Mouse (Mus musculus): ENCODE data around the gene Pdzk1. TPM values are rescaled to one million over a fixed set of nuclear protein-coding genes. Genes with fewer than 3 reads are reported as not detected.

The Pdzk1 gene
- polyA plus RNA-seq, 1 experiment from 2014 or later: 16.0 TPM

DNA sequence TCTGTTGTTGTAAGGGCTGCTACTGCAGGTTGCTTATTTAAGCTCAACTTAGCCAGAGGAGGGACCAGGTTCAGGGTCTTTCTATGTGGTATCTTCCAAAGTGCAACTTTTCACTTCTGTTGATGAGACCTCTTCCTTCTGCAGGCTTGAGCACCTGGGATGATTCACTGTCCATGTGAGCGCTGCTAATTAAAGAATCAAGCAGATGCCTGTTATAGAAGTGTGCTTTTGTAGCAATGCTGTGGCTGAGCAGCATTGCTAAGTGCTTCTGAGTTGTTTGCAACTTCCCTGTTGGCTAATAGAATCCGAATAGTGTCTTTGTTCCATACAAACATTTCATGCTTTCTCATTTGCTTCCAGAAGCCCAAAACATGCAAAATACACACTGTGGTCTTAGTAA is 41.2 kb downstream of the Pdzk1 start:
- Histone ChIP-seq H3K36me3 (peaks cover 27% of the 10 kb centered on the region), H3K9me3 (no peaks in the 10 kb centered on the region), H3K4me1 (replicated peaks) (0 out of 2 replicates have a peak, but pooled peaks cover 3% of the 10 kb centered on the region), H3K4me2 (replicated peaks) (no peak overlapping the region), H3K4me3 (replicated peaks) (no peak overlapping the region), H3K27me3 (replicated peaks) (no peaks in the 10 kb centered on the region), H3K27ac (no peak overlapping the region), H3K9ac (no peak overlapping the region)
- ATAC-seq: no peak
- 94% methylated on average over 2 of the region's 2 CpGs for WGBS

DNA sequence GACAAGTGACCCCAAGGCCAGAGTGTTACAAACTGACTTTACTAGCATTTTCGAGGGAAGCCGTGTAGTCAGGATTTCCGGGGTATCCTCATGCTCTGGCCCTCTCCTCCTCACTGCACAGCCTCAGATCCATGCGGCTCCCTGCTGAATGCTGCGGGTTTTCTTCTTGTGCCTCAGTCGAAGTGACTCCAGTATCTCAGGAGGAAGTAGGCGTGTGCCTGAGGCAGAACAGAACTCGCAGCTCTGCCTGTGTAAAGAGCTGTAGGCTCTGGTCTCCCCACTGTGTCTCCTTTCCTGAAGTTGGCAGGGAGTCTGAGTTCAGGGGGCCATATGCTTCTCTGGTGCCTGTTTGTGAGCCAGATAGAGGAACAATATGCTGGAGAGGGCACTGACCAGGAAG is 42.0 kb downstream of the Pdzk1 start:
- Histone ChIP-seq H3K36me3 (peaks cover 27% of the 10 kb centered on the region), H3K4me3 (replicated peaks) (no peak overlapping the region), H3K27ac (no peak overlapping the region), H3K9ac (no peak overlapping the region), H3K9me3 (no peaks in the 10 kb centered on the region), H3K4me2 (replicated peaks) (no peak overlapping the region), H3K27me3 (replicated peaks) (no peaks in the 10 kb centered on the region), H3K4me1 (replicated peaks) (0 out of 2 replicates have a peak, but pooled peaks cover 3% of the 10 kb centered on the region)
- WGBS: 88% methylated on average over 8 of the region's 8 CpGs
- no peak for ATAC-seq

DNA sequence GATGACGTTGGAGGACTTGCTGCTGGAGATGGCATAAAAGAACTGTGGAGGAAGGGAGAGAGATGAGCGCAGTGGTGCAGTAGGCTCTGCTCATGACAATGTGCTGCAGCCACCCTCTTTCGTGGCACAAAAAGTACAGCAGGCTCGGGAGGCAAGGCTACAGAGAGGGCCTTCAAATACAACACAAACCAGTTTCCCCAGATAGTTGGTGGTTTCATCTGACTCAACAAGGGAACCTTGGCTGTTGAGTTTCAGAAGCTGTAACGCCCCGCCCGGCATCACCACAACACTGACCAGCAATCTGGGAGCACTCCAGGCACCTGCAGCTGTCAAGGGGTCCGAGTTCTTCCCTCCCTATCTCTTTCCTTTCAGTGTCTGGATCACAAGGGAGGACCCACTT is 43.4 kb downstream of the Pdzk1 start:
- Histone ChIP-seq H3K4me1 (replicated peaks) (0 out of 2 replicates have a peak, but pooled peaks cover 3% of the 10 kb centered on the region), H3K9ac (no peak overlapping the region), H3K27ac (no peak overlapping the region), H3K4me2 (replicated peaks) (no peak overlapping the region), H3K27me3 (replicated peaks) (no peaks in the 10 kb centered on the region), H3K9me3 (no peaks in the 10 kb centered on the region), H3K36me3 (peaks cover 27% of the 10 kb centered on the region), H3K4me3 (replicated peaks) (no peak overlapping the region)
- 95% methylated on average over 8 of the region's 8 CpGs for WGBS
- ATAC-seq: no peak

DNA sequence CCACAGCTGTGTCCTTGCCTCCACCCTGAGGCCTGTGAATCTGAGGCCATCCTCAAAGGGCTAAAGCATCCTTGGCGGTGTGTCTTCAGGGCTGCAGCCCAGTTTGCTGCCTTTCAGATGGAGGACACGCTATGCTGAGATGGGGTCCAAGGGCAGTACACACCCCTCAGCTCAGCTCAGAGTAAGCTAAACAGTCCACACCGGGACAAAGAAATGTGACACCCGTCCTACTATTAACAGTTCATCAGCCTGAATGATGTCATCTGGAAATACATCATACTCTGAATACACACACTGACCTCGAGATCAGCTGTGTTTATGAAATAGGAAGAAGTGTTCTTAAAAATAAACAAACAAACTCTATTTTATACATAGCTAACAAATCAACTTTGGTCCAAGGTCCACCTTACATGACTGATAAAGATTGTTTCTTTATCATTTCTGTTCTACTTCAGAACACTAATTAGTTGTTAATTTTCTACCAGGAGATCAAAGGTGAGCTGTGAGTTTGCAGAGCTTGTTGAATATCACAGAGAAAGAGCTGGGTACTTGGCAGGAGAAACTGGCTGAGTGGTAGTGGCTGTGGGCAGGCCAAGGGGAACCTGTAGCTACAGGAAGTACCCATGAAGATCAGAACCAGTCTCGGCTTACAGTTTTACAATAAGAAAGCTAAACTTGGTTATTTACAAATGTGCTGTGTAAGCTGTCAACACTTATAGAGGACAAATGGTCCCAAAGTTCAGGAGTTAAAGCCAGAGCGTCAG is 45.9 kb downstream of the Pdzk1 start:
- Histone ChIP-seq H3K9ac (no peak overlapping the region), H3K9me3 (no peaks in the 10 kb centered on the region), H3K4me2 (replicated peaks) (no peak overlapping the region), H3K4me3 (replicated peaks) (no peak overlapping the region), H3K4me1 (replicated peaks) (0 out of 2 replicates have a peak, but pooled peaks cover 3% of the 10 kb centered on the region), H3K36me3 (peaks cover 21% of the 10 kb centered on the region), H3K27ac (peak overlapping the region; percentile 73), H3K27me3 (replicated peaks) (no peaks in the 10 kb centered on the region)
- ATAC-seq: peak; percentile 93
- 43% methylated on average over 7 of the region's 7 CpGs for WGBS

DNA sequence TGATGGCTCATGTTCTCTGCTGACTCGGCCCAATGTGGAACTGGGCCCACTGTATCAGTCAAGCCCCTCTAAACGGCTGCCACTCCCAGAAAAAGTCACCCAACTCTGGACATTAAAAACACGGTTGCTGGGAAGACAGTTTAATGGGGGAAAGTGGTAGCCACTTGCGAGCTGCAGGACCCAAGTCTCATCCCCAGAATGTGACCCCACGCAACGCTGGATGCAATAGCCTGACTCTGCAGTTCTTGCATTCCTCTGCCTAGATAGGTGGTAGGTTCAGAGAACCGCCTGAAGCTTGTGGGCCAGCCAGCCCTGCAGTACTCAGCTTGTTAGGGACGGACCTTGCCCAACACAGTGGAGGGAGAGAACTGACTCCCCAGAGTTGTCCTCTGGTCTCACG is 50.5 kb downstream of the Pdzk1 start:
- H3K27ac ChIP-seq: no peak overlapping the region
- 85% methylated on average over 9 of the region's 9 CpGs for WGBS
- no peak overlapping the region for H3K4me3 ChIP-seq (replicated peaks)
- H3K4me1 ChIP-seq (replicated peaks): 0 out of 2 replicates have a peak, but pooled peaks cover 3% of the 10 kb centered on the region
- no peak for ATAC-seq
- H3K9ac ChIP-seq: no peak overlapping the region
- no peaks in the 10 kb centered on the region for H3K27me3 ChIP-seq (replicated peaks)
- no peaks in the 10 kb centered on the region for H3K9me3 ChIP-seq
- peaks cover 12% of the 10 kb centered on the region; the same call in 1 of the 2 replicates for H3K36me3 ChIP-seq
- H3K4me2 ChIP-seq (replicated peaks): no peak overlapping the region

DNA sequence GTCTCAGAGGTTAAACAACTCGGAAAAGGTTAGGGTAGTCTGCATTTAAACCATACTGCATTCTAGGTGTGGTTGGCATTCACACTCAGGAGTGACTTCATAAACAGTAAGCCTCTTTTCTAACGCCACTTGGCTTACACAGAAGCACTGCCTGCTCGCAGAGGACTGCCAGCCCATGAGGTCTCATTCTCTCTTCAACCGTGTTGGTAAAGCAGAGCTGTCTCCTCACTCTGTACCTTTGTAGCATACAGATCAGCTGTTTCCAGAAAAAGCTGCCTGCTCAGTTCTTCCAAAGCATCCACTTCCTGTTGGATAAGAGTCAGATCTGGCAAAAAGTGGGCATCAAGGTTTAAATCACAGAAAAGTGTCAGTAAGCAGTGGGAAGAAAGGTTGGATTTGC is 51.3 kb downstream of the Pdzk1 start:
- Histone ChIP-seq H3K4me1 (replicated peaks) (no peaks in the 10 kb centered on the region), H3K4me3 (replicated peaks) (no peak overlapping the region), H3K27ac (no peak overlapping the region), H3K9ac (no peak overlapping the region), H3K27me3 (replicated peaks) (no peaks in the 10 kb centered on the region), H3K4me2 (replicated peaks) (no peak overlapping the region), H3K36me3 (peaks cover 12% of the 10 kb centered on the region; the same call in 1 of the 2 replicates), H3K9me3 (no peaks in the 10 kb centered on the region)
- WGBS: 84% methylated on average over 4 of the region's 4 CpGs
- ATAC-seq: no peak

DNA sequence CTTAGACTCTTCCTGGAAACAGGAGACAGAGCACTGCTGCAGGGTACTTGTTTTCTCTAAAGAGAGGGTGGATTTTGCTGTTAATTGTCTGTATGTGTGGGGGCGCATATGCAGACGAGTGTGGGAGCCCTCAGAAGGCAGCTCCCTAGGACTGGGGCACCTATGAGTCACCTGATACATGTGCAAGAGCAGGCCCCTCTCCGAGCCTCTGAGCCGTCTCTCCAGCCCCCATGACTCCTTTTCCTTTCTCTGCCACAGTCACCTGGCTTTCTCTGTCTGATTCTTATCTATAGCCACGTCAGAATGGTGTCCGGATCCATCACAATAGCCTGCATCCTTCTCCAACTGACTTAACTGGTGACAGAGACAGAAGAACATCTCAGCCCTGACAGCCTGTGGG is 52.5 kb downstream of the Pdzk1 start:
- H3K9ac ChIP-seq: no peak overlapping the region
- H3K4me3 ChIP-seq (replicated peaks): no peak overlapping the region
- H3K4me2 ChIP-seq (replicated peaks): no peak overlapping the region
- peaks cover 12% of the 10 kb centered on the region; the same call in 1 of the 2 replicates for H3K36me3 ChIP-seq
- WGBS: 92% methylated on average over 6 of the region's 6 CpGs
- H3K27me3 ChIP-seq (replicated peaks): no peaks in the 10 kb centered on the region
- H3K9me3 ChIP-seq: no peaks in the 10 kb centered on the region
- H3K27ac ChIP-seq: no peak overlapping the region
- ATAC-seq: no peak
- no peaks in the 10 kb centered on the region for H3K4me1 ChIP-seq (replicated peaks)

DNA sequence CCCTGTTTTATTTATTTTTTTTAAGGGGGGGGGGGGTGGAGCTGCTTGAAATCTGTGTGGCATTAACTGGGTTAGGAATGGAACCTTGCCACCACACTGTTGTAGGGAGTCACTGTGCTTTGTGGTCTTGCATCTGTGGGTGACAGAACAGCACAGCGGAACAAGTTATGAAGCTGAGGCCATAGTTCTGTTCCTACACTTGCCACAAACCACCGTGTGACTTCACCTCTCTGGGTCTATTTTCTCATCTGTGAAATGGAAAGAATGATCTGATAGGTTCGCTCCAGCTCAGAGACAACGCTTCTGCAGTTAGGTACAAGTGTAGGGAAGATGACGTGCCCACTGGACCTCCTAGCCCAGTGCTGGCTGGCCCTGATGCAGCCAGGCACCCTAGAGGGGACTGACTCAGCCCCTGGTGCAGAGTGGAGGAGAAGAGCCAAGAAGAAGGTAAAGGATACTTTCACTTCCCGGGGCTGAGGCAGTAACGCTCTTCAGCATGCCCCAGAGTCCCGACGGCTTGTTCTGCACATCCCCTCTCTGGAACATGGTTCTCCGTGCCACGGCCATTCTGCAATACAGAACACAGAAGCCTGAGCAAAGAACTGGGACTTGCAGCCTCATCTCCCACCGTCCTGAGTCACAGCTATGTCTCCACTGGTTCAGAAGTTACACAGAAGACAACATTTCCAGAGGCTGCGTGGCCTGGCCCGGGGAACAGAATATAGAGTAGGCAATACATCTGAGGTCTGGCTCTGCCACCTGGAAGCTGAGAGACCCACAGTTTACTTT is 53.2 kb downstream of the Pdzk1 start:
- no peak for ATAC-seq
- Histone ChIP-seq H3K27me3 (replicated peaks) (no peaks in the 10 kb centered on the region), H3K9ac (no peak overlapping the region), H3K36me3 (peaks cover 15% of the 10 kb centered on the region; the same call in 1 of the 2 replicates), H3K9me3 (no peaks in the 10 kb centered on the region), H3K4me3 (replicated peaks) (no peak overlapping the region), H3K27ac (no peak overlapping the region), H3K4me2 (replicated peaks) (no peak overlapping the region), H3K4me1 (replicated peaks) (no peaks in the 10 kb centered on the region)
- 94% methylated on average over 14 of the region's 14 CpGs for WGBS

DNA sequence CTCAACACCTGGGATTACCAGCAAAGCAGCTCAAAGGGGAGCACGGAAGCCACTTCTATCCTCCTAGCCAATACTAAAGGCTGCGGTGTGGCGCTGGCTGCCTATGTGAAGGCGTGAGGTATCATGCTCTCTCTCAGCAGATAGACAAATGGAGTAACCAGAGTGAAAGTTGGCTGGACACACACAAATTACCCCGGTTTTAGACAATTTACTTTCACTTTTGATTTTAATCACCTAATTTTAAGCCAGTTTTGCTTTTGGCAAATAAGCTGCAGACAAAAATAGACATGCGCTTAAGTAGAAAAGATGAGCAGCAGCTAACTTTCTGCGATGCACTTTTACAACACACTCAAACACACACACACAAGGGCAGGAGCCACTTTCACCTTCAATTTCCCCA is 54.6 kb downstream of the Pdzk1 start:
- Histone ChIP-seq H3K9me3 (no peaks in the 10 kb centered on the region), H3K36me3 (peaks cover 15% of the 10 kb centered on the region; the same call in 1 of the 2 replicates), H3K27ac (no peak overlapping the region), H3K4me3 (replicated peaks) (no peak overlapping the region), H3K9ac (no peak overlapping the region), H3K27me3 (replicated peaks) (no peaks in the 10 kb centered on the region), H3K4me2 (replicated peaks) (no peak overlapping the region), H3K4me1 (replicated peaks) (no peaks in the 10 kb centered on the region)
- WGBS: 92% methylated on average over 7 of the region's 7 CpGs
- no peak for ATAC-seq

DNA sequence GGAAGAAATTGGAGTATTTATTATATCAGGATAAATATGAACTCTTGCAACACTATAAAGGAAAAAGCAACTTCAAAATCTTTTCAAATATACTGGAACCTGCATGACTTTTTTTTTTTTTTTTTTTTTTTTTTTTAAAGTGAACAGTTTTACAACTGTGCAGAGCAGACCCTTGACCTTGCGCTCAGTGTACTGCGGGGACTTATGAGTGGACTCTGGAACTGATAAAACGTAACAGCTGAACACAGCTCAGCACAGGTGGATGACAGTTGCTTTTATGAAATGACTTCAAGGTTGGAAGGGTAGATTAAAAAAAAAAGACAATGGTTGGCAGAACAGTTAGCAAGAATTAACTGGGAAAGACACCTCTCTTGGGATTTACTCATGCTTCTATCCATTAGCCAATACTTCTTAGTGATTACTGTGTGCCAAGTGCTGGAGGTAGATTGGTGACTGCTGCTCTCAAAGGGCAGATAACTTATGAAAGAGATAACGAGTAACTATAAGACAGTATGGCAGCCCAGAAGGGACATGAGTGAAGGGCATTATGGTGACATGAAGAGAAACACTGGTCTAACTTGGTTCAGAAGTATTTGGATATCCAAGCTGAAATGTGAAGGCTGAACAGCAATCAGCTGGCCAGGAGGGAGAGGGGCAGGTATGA is 73.4 kb downstream of the Pdzk1 start:
- Histone ChIP-seq H3K36me3 (no peaks in the 10 kb centered on the region), H3K27ac (peak overlapping the region; percentile 49; the same call in 1 of the 2 replicates), H3K9ac (no peak overlapping the region), H3K4me2 (replicated peaks) (no peak overlapping the region), H3K4me1 (replicated peaks) (no peaks in the 10 kb centered on the region; the same call in 1 of the 2 replicates), H3K4me3 (replicated peaks) (no peak overlapping the region), H3K27me3 (replicated peaks) (no peaks in the 10 kb centered on the region), H3K9me3 (no peaks in the 10 kb centered on the region)
- ATAC-seq: peak; percentile 88
- 56% methylated on average over 4 of the region's 4 CpGs for WGBS

DNA sequence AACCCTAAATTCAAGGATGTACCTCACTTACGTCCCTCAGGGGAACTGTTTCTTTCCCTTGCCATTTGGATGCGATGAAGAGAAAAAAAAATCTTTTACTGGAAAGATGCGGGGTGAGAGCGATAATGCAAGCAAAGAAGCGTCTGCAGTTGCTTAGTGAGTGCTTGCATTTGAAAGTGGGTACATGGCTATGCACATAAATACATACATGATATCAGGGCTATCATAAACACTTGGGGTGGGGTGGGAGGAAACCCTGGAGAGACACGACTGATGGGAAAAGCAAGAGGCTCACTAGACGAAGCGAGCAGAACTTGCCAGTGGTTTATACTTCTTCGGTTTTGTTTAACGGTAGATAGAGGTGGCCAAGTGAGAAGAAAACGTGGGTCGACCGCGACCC is 75.3 kb downstream of the Pdzk1 start, which contains the start of gene Gja5:
Gene Gja5, plus strand, starts transcription at position 301 of the 400 bp plus-strand sequence.
- peak within 1 kb of the TSS; percentile 89 for H3K9ac ChIP-seq

More for the DNA sequence above, 75.3 kb downstream of the Pdzk1 start, which contains the start of gene Gja5:
- Histone ChIP-seq H3K27me3 (replicated peaks) (no peaks in the 10 kb centered on the region), H3K36me3 (no peaks in the 10 kb centered on the region), H3K9me3 (no peaks in the 10 kb centered on the region), H3K4me2 (replicated peaks) (peak within 1 kb of the TSS; percentile 83), H3K4me3 (replicated peaks) (peak within 1 kb of the TSS; percentile 97), H3K4me1 (replicated peaks) (no peaks in the 10 kb centered on the region; the same call in 1 of the 2 replicates), H3K27ac (peak within 1 kb of the TSS; percentile 27; the same call in 1 of the 2 replicates)
- ATAC-seq: no peak
- WGBS: 12% methylated on average over 14 of the region's 14 CpGs
